Mouse (Mus musculus) brain, embryonic 14.5 days (tissue): ENCODE results near the gene Sox9. TPM values are rescaled to one million over a fixed set of nuclear protein-coding genes. Genes with fewer than 3 reads are reported as not detected.

Source experiments
- DNase-seq: peaks from one replicate; pipeline ENCODE4 v3.0.0-alpha.2; 2011; ENCODE audit warnings: low read depth
- CTCF ChIP-seq: fragments of 200-500 bp; IDR thresholded peaks from 2 replicates; pipeline ENCODE4 v1.5.1; 2012; ENCODE audit warnings: inconsistent platforms, mild to moderate bottlenecking, moderate library complexity, borderline replicate concordance; ENCODE audit not compliant: insufficient read depth, insufficient read length; ENCODE audit errors: extremely low read depth
- POLR2A ChIP-seq: fragments of 200-500 bp; IDR thresholded peaks from 2 replicates; pipeline ENCODE4 v1.6.1; 2012; ENCODE audit warnings: mild to moderate bottlenecking, inconsistent platforms, borderline replicate concordance; ENCODE audit not compliant: poor library complexity, insufficient read depth, insufficient read length, severe bottlenecking; ENCODE audit errors: extremely low read depth
- polyA plus RNA-seq: library from polyadenylated mRNA; depleted of rRNA; stranded (reverse); fragments of >200 nt; gene quantifications from 2 replicates; pipeline ENCODE4 v1.2.3, GENCODE M21; 2012

The Sox9 gene
- polyA plus RNA-seq, 1 experiment = 33.2 TPM

DNA sequence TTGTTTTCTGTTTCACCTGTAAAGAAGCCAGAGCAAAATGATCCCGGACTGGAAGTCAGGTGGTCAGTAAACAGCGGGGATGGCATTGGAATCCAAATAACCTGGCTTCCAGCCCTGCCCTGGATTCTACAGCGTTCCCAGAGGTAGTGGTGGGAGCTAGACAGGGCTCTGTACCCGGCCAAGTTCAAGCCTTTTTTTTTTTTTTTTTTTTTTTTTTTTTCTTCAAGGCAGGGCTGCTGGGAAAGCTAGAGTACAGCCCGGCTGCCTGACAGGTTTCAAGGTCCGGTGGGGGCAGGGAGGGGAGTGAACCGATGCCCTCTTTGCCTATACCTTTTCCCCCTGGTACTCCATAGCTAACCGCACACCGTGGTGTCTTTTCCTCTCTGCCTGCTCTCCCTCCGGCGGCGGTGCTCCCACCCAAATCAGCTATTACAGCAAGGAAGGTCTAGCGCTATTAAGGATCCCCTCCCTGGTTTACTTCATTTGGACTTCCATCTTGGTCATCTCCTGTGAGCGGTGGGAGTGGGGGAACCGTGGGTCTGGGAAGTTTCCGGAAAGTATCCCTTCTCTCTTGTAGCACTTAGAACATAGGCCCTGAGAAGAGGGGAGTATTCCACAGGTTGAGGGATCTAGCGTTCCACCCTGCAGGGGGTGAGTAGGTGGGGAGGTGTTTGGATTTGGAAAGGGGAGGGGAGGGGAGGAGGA, 28.6 kb downstream of the Sox9 start:
- TF ChIP-seq POLR2A (no peak), CTCF (no peak)
- DNase-seq = peak; percentile 78

DNA sequence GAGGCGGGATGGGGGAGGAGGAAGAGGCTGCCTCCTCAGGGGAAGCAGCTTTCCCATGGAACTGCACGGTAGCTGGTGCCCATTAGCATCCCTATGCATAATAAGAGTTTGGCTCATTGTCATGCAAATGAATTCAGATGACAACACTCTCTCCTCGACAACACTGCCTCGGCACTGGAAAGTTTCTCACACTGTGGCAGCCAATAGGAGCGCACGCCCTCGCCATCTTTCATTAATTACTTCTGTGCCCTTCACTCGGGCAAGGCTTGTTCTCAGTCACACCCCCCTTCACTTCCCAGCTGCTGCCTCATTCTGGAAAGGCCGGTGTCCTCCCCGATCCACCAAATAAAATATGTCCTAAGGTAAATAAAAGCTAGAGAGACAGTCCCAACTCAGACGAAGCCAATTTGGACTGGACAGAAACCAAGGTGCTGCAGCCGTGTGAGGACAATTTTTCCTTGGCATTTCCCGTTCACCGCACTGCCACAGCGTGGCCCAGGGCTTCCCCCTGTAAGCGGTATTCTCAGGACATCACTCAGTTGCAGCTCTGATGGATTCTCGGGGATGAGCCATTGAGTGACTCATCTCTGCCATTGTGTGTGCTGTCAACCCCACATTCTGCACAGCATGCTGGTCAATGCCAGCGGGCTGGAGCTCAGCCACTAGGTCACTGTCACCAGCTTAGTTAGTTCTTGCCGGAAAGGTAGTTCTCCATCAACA, 29.3 kb downstream of the Sox9 start:
- no peak for TF ChIP-seq CTCF
- no peak for TF ChIP-seq POLR2A
- peak; percentile 98 for DNase-seq

DNA sequence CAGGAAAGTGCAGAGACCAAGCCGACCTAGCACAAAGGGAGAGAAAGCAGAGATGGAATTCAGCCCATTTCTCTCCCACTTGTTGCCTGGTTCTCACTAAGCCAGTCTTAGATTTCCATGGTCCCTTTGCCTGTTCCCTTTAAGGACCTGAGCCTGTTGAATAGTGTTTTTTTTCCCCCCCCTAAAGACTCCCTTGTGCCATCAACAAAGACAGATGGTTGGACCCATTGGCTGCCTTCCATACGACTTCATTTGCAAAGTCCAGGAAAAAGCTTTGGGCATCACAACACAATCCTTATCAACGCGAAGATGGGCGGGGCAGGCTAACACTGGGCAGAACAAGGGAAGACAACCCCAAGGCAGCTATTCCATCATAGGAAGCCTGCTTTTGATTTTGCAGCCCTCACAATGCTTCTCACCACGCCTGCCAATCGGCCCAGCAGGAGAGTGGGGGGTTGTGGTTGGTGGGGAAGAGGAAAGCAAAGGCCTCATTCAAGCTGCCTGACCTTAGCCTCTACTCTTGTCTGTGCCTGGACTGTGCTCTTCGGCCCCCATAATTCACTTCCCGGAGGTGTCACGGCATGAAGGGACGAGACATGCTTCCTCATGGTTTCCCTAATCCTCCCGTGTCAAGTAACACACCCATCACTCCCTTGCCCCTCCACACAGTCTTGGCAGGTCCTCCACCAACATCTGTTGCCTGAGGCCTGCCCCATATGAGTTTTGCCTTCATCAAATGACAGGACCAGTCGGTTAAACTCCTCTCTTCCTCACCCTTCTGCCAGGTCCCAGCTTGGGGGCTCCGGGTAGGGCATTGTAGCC, 36.0 kb downstream of the Sox9 start:
- TF ChIP-seq POLR2A = no peak
- no peak for TF ChIP-seq CTCF
- DNase-seq = peak; percentile 96

DNA sequence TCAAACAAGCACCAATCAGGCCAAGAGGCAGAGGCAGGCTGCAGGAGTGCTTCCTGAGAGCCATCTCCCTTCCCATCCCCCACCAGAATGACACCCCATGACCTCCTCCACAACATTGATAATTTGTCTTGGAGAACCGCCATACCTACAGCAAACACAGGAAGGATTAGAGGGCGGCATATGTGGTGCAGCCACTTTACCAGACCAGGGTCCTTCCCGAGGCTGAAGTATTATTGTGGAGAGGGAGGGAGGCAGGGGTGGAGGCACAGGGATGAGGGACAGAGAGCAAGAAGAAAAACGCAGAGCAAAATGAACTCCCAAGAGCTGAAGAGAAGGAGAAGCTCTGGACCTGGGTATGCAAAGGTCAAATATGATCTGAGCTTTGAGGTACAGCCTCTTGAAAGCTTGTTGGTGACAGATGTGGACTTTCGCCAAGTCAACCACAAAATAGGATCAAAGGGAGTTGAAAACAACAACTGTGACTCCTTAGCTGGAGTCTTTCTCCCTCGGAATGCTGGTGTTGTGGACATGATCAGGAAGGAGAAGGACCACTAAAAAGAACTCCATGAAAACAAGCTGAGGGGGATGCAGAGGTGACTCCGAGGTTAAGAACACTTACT, 36.7 kb downstream of the Sox9 start:
- TF ChIP-seq CTCF = no peak
- no peak for TF ChIP-seq POLR2A
- DNase-seq = no peak

DNA sequence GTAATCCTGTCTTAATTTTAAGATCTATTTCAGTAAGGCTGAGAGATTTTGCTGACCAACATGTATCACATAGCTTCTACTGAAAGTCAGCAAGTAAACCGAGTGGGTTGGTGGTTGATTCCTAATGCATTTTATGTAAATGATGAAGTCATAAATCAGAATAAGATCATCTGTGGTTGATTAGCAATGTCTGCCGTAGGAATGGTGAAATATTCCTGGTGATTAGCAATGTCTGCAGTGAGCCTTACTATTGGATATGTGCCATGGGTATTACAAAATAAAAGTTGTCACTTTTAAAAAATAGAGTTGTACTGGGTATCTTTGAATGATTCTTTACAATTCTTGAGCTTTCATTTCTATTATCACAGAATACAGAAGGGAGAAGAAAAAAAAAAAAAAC, 39.5 kb downstream of the Sox9 start:
- no peak for TF ChIP-seq POLR2A
- TF ChIP-seq CTCF = no peak
- no peak for DNase-seq

DNA sequence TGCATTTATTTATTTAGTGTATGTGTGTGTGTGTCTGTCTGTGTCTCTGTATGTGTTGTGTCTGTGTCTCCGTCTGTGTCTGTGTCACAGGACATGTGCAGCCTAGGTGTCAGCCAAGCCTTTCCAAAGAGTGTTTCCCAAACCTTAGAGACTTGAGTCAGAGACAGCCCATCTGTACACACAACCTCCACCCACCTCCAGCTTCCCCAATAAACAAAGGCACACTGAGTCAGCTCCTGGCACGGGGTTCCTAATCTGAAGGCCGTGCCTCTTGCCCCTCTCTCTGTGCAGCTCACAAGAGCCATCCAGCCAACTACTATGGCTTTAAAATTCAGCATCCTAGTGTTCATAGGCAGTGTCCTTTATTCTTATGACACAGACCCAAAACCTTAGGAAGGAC, 42.1 kb downstream of the Sox9 start:
- peak; percentile 57 for DNase-seq
- no peak for TF ChIP-seq POLR2A
- no peak for TF ChIP-seq CTCF

DNA sequence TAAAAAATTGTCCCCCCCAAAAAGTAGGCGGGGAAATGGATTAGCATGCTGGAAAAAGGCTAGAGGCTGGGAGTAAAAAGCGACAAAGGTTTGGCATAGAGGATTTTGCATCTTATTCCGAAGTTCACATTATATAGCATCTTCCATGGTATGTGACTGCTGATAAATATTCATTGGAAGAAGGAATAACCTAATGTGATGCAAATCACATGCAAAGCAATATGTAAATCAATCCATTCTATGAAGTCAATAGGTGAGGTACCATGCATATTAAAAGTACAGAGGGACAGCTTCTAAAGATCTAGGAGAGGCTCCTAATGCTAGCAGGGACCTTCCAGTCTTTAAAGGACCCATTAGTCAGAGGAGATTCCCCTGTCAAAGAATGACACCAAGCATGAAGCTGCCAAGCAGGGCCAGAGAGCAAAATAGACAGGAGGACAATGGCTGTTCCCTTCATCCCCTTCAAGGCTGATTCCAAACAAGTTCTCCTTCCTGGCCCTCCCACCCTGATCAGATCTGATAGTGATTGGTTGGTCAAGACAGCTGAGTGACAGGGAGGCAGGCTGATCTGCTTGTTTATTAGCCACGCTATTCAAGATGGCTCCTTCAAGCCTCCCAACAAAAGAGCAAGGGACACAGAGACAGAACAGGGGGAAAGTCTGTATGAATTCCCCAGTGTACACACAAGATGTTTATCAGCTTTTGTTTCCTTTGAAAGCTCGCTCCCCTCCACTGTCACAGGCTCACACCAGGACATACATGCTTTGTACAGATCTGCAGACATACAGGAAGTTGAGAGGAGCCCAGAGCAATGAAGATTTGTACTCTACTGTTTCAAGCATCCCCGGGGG, 44.4 kb downstream of the Sox9 start:
- DNase-seq = peak; percentile 89
- no peak for TF ChIP-seq POLR2A
- TF ChIP-seq CTCF = no peak

DNA sequence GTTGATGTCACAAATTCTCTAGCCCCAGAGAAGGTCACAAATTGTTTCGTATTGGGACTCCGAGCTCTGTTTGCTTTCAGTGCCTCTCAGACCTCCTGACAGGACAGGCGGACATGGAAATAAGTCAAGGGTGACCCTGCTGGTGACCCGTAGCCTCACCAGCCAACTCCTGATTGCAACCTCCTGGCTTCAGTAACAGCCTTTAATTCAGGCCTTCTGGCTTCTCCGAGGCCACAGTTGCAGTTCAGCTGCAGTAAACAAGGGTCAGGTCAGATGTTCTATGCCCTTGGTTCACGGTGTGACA, 45.0 kb downstream of the Sox9 start:
- DNase-seq = no peak

DNA sequence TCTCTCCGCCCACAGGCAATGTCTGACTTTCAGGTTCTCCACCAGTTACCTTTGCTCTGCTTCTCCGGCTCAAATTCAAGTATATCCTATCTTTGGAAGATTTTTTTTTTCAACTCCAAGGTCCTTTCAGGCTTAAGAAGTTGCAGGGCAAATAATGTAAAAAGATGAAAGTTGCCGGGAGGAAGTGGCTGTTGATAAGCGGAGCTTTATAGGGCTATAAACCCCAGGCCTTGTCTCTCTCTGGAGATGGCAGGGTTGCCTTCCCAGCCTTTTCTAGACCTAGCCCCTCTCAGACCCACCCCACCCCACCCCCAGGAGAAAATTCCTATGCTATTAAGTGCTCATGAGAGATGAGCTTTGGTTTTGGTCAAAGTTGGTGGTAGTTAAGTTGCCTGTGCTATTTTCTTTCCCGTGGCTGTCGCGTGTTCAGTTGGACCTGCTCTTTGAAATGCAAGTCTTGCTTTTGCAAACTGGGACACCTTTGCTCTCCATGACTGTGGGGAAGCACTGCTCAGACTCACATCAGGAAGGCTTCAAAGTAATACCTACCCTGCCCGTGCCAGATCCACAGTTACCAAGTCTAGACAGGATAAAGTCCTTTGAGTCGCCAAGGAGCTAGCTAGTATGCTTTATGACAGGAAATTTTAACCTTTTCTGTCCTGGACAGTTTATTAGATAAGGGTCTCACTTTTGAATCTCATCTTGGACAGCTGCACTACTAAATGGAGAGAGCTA, 46.7 kb downstream of the Sox9 start:
- no peak for DNase-seq
- TF ChIP-seq POLR2A (no peak), CTCF (no peak)

More for the DNA sequence above, 45.0 kb downstream of the Sox9 start:
- TF ChIP-seq CTCF (no peak), POLR2A (no peak)
